ENCODE assay signal across 18 mouse cellular contexts in the genomic region with DNA sequence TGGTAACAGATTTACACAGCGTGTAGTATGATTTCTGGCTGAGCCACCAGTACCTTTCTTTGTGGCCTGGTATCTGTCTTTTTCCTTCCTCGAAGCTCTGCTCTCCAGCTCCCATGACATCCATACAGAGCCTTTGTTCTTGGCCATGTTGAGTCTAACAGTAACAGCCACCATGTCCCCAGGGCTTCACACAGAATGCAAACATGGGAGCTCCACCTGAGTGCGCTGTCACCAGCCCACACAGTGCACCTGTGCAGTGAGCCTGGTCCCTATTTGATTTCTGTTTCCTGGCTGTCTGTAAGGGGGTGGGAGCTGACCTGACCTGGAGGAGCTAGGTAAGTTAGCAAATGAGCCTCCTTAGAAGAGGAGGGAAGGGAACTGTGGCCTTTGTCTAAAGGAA.
"Had no signal": no experiment of that assay in that cellular context is flagged by ENCODE, and none has a peak within 500 bp of the region (broad histone marks: within the 10 kb centered on the region; RNA-seq: fewer than 3 reads in every experiment).

No protein-coding gene starts in this region.

- H3K4me3 ChIP-seq: hindbrain, embryonic 13.5 days; hindbrain, embryonic 15.5 days; layer of hippocampus, adult 2 months; left cerebral cortex, adult 2 months; limb, embryonic 13.5 days; limb, embryonic 15.5 days; liver, embryonic 13.5 days; liver, embryonic 15.5 days had no signal

- DNase-seq: forebrain, postnatal 0 days; gastrocnemius, postnatal 14 days; gastrocnemius, postnatal 36 days; heart, adult 18-20 months; heart, postnatal 10 days; kidney, adult 18-20 months; kidney, postnatal 10 days; kidney, postnatal 25 days; left cerebral cortex, postnatal 4 days; liver, embryonic 13.5 days had no signal

- H3K27me3 ChIP-seq: hindbrain, embryonic 13.5 days; hindbrain, embryonic 15.5 days; limb, embryonic 13.5 days; limb, embryonic 15.5 days; liver, embryonic 13.5 days; liver, embryonic 15.5 days had no signal

- H3K27ac ChIP-seq: hindbrain, embryonic 13.5 days; hindbrain, embryonic 15.5 days; hindbrain, postnatal 0 days; layer of hippocampus, adult 2 months; left cerebral cortex, adult 2 months; limb, embryonic 13.5 days; liver, embryonic 13.5 days; liver, embryonic 15.5 days had no signal

- H3K4me1 ChIP-seq: hindbrain, embryonic 15.5 days had no signal

- H3K9me3 ChIP-seq: hindbrain, embryonic 13.5 days; hindbrain, embryonic 15.5 days; limb, embryonic 13.5 days; limb, embryonic 15.5 days; liver, embryonic 13.5 days; liver, embryonic 15.5 days had no signal

- H3K36me3 ChIP-seq: hindbrain, embryonic 13.5 days; hindbrain, embryonic 15.5 days; limb, embryonic 13.5 days; limb, embryonic 15.5 days; liver, embryonic 13.5 days; liver, embryonic 15.5 days had no signal
